Mouse (Mus musculus) urinary bladder, postnatal 0 days (tissue): ENCODE results near the gene Prune1. TPM values are rescaled to one million over a fixed set of nuclear protein-coding genes. Genes with fewer than 3 reads are reported as not detected.

Experiments used
- polyA plus RNA-seq: library from polyadenylated mRNA; unstranded; fragments of >200 nt; fragmentation: Nextera tagmentation; extraction: Ambion mirVana; gene quantifications from 2 replicates; pipeline ENCODE4 v1.2.1, GENCODE M21; 2015

Gene Prune1
- polyA plus RNA-seq, result 13.8 and 14.0 TPM in 2 replicates

DNA sequence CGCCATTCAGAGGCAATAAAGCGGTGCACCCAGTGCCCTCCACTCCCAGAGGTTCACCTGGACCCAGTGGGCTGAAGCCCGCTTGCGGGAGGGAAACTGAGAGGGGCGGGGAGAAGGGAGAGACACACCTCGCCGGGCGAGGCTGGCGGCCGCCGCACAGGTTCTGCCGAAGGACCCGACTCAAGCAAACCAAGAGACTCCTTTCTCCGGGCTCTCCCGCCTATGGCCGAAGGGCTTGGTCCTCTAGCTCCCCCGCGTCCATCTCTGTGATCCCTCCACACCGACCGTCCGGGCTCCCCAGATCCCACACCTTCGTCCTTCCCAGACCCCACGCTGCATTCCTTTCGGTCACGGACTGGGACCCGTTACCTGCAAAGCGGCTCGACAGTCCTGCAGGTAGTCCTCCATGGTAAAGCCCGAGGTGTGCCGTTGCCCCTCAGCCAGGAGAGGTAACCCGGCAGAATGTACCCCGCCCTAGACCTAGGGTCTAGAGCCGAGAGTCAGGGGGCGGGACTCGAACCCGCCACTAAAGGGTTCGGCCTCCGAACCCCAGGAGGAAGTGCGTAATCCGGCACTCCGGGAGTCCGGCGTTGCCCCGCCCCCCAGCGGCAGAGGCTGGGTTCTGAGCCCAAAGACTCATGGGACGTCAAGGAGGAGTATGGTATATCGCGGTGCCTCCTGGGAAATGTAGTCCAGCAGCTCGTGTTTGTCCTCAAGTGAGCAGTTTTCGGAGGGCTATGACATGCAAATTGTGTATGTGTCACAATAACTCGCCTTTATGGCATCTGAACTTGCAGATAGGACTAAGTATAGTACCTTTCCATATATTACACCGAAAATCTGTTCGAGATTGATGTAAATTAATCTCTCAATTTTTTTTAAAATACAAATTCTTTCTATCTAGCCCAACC, at the start of gene Prune1, which contains the start of gene Mindy1:
TSS of gene Prune1 (minus strand) at position 861 of the 911 bp plus-strand sequence.
TSS of gene Mindy1 (plus strand) at position 130 of the 911 bp plus-strand sequence.

DNA sequence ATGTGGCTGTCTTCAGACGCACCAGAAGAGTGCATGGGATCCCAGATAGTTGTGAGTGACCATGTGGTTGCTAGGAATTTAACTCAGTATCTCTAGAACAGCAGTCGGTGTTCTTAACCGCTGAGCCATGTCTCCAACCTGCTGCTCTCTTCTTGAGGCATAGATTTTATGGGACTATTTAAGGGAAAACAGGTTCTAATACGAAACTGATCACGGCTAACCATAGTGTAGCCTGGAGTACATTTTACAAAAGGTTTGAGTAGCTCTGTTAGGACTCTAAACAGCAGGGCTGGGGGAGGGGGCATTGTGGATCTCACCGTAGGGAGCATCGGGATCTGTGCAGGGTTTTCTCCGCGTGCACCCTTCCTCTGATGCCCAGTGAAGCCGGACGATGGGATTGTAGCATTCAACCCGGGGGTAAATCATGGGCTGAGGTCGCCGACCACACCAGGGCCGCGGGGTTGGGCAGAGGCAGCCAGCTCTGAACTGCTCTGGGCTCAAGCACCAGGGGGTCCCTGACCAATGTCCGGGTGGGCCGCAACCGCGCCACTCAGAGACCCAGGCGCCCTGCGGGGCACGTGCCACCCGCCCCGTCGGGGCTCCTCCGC, 32.7 kb upstream of the Prune1 start, which contains the start of gene Cers2:
TSS of gene Cers2 (plus strand) at position 306 of the 608 bp plus-strand sequence.

DNA sequence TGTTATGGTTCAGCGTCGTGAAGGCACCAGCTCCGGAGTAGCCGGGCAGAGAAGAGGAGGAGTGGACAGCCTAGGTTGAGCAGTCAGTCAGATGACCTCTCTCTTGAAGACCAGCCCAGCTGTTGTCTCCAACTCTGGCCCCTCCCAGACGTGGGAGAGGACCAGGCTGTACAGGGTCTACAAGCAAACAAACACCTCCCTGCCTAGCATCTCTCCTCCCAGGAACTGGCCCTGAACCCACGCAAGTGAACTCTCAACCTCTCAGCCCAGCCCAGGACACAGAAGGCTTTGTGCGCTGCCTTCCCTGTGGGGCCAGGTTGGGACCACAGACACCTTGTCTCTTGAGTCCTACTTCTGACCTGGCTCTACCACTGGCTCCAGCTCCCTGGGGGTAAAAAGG, 25.2 kb upstream of the Prune1 start, which contains the start of gene Anxa9:
TSS of gene Anxa9 (minus strand) at position 77 of the 400 bp plus-strand sequence.

DNA sequence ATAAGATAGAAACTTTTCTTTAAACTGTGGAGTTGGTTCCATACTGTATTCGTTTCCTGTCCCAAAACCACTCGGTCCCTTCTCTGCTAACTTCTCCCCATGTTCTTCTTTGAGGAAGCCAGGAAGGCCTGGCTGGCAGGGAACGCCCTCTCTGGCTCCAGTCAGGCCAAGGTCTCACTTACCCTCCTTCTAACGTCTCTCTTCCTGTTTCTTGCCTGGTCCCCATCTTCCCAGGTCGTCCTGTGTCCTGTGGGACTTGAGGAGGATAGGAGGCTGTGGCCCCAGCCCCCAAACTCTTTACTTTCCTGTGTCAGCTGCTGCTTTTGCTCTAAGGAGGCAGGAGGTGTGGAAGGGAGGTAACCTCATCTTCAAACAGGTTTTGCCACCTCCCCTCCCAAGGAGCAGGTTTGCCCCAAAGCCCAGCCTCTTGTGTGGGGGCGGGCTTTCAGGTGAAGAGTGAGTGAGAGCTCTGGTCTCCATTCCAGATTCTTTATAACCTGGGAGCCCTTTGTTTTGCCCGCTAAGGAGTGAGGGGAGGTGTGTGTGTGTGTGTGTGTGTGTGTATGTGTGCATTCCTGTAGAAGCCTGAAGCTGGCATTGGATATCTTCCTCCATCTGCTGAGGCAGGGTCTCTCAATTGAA, 31.0 kb downstream of the Prune1 start, which contains the start of gene Bnipl:
TSS of gene Bnipl (minus strand) at position 411 of the 642 bp plus-strand sequence.

DNA sequence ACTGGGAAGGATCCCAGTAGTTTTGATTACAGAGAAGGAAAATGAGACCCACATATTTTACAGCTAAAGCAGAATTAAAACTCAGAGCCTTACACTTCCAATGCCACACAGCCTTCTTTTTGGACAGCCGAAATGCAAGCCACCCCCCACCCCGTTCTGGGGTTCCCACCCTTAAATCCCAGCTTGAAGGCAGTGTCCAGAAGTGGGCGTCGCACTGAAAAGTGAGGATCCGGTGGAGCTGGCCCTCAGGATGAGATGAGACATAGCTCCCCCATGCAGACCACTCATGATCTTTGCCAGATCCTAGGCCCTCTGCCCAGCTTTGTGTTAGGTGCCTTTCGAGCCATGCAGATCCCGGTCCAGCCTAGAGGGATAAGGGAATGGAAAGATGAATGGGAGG, 40.4 kb downstream of the Prune1 start, which contains the start of gene Gm128:
TSS of gene Gm128 (minus strand) at position 101 of the 400 bp plus-strand sequence.

DNA sequence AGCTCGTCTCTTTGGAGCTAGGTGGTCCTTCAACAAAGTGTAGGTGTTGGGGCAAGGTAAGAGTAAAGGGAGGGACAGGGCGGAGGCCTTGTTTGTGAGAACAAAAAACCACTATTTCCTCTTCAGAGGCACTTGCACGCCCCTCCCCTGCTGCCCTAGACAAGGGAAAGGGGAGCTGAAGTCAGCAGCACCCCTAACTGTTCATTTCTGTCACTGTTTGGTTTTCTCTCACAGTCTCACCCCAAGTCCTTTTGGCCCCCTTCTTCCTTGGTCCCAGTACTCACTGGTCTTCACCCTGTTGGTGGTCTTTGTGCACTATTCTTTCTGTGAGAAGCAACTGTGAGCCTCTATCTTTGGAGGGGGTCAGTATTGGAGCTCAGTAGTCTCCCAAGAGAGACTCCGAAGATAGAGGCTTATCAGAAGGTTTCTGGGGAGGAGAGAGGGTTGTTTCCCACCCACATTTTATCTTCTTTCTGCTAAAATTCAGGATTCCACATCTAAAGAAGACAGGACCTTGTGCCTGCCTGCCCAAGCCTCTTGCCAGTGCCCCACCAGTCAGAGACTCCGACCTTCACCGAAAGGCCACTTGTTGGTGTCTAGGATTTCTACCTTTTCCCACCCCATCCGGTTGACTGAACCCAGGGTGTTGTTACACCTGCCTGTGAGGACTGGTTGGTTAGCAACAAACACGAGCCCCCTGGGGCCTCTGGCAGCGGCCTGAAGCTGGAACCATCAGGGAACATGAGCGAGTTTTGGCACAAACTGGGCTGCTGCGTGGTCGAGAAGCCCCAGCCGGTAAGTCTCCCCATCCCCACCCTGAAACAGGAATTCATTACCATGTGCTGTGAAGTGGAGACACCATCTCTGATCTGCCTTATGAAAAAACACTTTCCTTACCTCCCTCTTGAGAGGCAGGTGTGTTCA, 50.3 kb downstream of the Prune1 start, which contains the start of gene Mllt11:
TSS of gene Mllt11 (minus strand) at position 874 of the 924 bp plus-strand sequence.

DNA sequence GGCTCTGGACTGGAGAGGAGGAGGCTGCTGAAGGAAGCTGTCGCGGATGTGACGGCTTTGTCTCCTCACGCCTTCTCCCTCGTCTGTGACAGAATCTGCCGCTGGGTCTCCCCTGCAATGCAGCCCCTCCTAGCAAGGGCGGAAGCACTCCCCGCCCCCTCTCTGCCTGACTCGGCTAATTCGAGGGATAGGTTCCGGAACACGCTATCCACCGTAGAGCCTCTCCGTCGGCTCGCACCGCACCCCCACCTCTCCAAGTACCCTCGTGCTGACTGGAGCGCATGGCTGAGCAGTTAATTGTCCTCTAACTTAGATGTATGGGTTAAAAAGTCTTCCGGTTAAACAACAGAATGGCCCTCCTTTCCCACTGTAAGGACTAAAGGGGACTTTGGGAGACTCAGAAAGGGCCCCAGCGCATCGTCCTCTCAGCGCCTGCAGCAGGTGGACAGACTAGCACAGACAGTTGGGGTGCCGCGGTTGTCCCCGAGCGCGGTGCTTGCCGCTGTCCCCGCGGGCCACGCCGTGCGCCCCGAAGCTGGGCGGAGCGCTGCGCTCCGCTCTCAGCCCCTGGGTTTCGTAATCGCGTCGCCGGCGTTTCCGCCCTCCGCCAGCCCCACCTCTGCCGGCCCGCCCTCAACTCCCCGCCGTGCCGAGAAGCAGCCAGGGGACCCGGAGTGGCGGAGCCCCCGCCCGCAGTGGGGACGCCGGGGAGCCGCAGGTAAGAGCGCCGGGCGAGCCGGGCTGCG, 53.6 kb downstream of the Prune1 start, which contains the start of gene Cdc42se1:
TSS of gene Cdc42se1 (plus strand) at position 585 of the 746 bp plus-strand sequence.

DNA sequence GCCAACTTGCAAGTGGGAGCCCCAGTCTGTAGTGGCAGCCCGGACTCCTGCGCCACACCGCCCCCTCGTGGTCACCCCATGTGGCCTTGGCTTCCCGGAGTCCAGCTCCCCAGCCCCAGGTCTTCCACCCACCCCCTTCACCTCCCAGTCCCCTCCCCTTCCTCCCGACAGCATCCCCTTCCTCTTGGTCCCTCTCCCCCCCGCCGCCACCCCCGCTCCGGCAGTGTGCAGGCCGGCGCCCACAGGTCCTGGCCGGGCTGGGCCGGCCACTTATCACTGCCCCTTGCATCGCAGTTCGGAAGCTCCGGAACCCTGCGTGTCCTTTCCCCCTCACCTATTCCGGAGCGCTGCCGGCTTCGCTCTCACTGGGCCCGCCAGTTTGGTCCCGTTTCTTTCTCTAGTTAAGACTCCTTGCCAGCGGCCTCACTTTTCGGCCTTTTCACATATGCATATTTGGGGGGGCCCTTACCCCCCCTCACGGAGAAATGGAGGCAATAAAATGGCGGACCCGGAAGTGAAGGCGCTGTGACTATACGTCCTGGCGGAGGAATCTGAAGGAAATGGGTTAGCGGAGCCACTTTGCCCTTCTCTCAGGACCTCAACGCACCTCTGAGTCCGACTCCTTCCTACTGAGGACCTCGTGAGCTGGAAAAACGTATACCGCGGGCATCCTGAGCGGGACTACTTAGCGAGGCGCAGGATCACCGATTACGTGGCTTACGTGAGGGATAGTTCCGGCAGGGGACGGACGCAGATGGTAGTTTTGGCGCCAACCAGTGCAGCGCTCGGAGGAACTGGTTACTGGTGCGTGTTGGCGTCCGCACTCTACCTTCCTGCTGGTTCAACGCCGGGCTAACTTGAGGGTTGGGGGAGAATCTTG, 64.4 kb downstream of the Prune1 start, which contains the start of gene Gabpb2:
TSS of gene Gabpb2 (minus strand) at position 662 of the 880 bp plus-strand sequence.

Other genes starting within 250 kb of the Prune1 start
- 173 and 183 TPM in 2 replicates for gene Psmd4, start 239.5 kb downstream of the Prune1 start, polyA plus RNA-seq
- 15.7 and 18.3 TPM in 2 replicates for gene Pip5k1a, start 175.1 kb downstream of the Prune1 start, polyA plus RNA-seq
- 55.1 and 64.5 TPM in 2 replicates for gene Vps72, start 171.1 kb downstream of the Prune1 start, polyA plus RNA-seq
- gene Tmod4, start 157.6 kb downstream of the Prune1 start, polyA plus RNA-seq, result 0.53 and 0.96 TPM in 2 replicates
- 31.7 and 43.2 TPM in 2 replicates for gene Scnm1, start 148.1 kb downstream of the Prune1 start, polyA plus RNA-seq
- gene Lysmd1, start 148.0 kb downstream of the Prune1 start, polyA plus RNA-seq, result 7.1 and 8.2 TPM in 2 replicates
- gene Tnfaip8l2, start 139.7 kb downstream of the Prune1 start, polyA plus RNA-seq, result 5.4 and 12.3 TPM in 2 replicates
- 0.99 and 1.9 TPM in 2 replicates for gene Sema6c, start 121.6 kb downstream of the Prune1 start, polyA plus RNA-seq
- gene Gabpb2, start 64.2 kb downstream of the Prune1 start, polyA plus RNA-seq, result 3.8 and 4.0 TPM in 2 replicates
- gene Cdc42se1, start 53.3 kb downstream of the Prune1 start, polyA plus RNA-seq, result 66.3 and 71.6 TPM in 2 replicates
- gene Mllt11, start 49.9 kb downstream of the Prune1 start, polyA plus RNA-seq, result 4.9 and 5.8 TPM in 2 replicates
- gene Gm128, start 40.5 kb downstream of the Prune1 start, polyA plus RNA-seq, result 0.28 and 0.31 TPM in 2 replicates
- gene Bnipl, start 30.9 kb downstream of the Prune1 start, polyA plus RNA-seq, result 5.2 and 6.8 TPM in 2 replicates
- gene Mindy1, start 731 bp downstream of the Prune1 start, polyA plus RNA-seq, result 42.4 and 43.8 TPM in 2 replicates
- gene Anxa9, start 25.1 kb upstream of the Prune1 start, polyA plus RNA-seq, result 6.6 and 9.3 TPM in 2 replicates
- 108 and 111 TPM in 2 replicates for gene Cers2, start 32.7 kb upstream of the Prune1 start, polyA plus RNA-seq
- 11.0 and 12.2 TPM in 2 replicates for gene Setdb1, start 75.1 kb upstream of the Prune1 start, polyA plus RNA-seq
- gene 4930558C23Rik, start 120.8 kb upstream of the Prune1 start, polyA plus RNA-seq, result not detected in 2 replicates
- 21.4 and 25.2 TPM in 2 replicates for gene Arnt, start 152.3 kb upstream of the Prune1 start, polyA plus RNA-seq
- 25.5 and 34.7 TPM in 2 replicates for gene Ctsk, start 217.2 kb upstream of the Prune1 start, polyA plus RNA-seq
- 37.9 and 134 TPM in 2 replicates for gene Ctss, start 244.7 kb upstream of the Prune1 start, polyA plus RNA-seq